Mouse (Mus musculus): ENCODE measurements around the gene Dcdc2c.

DNA sequence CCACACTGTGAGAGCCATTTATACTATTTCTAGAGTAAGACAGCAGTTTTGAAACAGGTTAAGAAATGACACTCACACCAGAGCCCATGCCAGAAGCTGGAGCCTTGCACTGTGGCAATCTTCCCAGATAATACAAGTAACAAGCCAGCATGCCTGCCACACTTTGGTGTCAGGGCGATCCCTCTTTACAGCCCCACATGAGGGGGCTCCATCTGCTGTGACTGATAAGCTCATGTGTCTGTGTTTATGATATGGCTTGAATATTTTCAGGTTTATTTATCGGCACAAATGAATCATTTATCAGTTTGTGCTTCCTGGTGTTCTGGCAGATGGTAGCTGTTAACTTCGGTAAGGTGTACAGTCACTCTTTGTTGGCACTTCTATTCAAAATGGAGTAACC is 25.9 kb upstream of the Dcdc2c start:
- TF ChIP-seq CTCF (IDR thresholded peaks at IDR 0.05; ENCODE audit: low read depth) = no peak
- no peak for TF ChIP-seq EP300 (optimal IDR thresholded peaks at IDR 0.05)

Data from stomach, postnatal 0 days (tissue).